Mouse (Mus musculus): ENCODE data around the gene Phf19.

The Phf19 gene

GRCm38 (mm10) chr2:34938269-34939208 is 24.7 kb upstream of the Phf19 start:
- DNase-seq = no peak

DNA sequence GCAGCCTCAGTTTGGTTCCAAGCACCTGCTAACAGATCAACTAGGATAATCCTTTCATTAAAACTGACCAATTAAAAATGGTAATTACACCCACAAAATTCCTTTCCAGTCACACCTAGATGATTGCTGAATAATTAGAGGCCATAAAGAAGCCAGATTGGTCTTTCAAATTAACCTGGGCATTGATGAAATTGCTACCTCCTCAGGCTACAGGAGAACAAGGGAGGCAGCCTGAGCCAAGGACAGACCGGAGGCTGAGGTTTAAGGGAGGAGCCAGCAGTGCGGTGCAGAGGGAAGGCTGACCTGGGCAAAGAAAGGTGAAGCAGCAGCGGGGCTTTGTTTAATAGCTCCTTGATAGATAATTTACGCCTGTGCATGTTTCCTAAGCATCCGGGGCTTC is 23.6 kb upstream of the Phf19 start:
- DNase-seq = no peak

GRCm38 (mm10) chr2:34927320-34927719 is 13.5 kb upstream of the Phf19 start:
- no peak for DNase-seq

GRCm38 (mm10) chr2:34922729-34923128 is 8.9 kb upstream of the Phf19 start:
- DNase-seq = no peak

DNA sequence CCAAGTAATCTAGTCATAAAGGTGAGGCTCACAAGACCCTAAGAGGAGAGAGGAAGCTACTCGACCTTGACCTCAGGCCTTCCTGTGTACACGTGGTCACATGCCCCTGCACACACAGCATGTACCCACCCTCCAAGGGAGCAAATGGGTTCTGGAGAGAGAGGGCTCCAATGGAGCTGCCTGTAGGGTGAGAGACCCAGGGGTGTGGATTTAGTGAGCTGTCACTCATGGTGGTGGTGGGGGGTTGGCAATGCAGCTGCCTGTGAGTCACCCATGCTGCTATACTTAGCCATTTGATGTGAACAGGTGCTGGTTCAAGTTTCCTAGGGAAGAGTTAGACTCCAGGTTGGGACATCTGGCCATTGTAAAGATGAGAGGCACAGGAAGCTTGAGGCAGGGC is 6.3 kb upstream of the Phf19 start:
- peak in 1 of 2 experiments; percentile 43 for DNase-seq

DNA sequence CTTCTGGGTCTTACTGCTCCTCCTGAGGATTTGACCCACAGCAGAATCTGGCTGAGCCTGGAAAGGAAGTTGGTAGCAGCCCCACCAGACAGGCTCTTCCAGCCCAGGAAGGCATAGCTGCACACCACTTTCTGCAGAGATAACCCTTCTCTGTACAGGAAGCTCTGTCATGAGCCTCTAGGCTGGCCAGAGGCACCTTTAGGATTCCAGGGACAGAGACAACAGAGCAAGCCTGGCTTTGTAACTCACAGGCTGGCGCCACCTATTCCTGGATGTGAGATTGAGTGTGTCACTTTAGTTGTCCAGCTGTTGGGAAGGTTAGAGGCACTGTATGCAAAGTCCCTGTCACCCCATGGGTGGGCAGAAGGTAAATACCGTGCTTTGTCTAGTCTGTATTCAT is 1.3 kb upstream of the Phf19 start:
- no peak for DNase-seq

GRCm38 (mm10) chr2:34914823-34915082 is 927 bp upstream of the Phf19 start:
- DNase-seq = no peak

GRCm38 (mm10) chr2:34914069-34914822 is 420 bp upstream of the Phf19 start:
- DNase-seq = peak; percentile 63 to 64

DNA sequence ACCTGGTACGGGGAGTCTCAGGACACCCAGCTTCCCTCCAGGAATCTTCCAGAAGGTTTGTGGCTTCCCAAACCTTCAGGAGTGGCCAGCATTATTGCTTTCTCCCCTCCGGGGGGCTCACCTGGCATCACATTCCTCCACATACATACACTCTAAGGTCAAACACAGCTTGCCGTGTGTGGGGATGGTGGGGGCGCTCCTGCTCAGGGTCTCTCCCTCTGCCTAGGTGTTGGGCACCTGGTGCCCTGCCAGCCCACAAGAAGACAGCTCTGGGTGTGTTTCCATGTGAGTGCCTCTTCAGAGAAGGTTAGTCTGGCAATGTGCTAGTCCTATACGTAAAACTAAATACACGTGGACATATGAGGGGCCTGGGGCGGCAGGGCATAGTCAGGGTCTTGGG is 1.2 kb downstream of the Phf19 start:
- DNase-seq = no peak

DNA sequence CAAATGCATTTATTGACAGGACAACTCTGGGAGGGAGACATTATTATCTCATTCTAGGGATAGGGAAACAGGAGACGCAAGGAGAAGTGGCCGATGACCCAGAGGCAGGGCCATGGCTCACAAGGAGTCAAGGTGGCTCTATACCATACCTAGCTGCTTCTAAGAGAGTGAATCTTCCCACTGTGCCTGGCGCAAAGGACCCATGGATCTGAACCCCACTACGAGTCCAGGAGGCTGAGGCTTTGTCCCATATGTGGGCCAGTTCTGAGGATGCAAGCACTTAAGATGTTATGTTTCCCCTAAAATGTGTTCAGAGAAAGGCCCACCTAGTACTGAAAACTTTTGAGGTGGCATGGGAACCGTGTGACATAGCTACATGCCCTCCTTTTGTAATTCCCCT is 2.0 kb downstream of the Phf19 start:
- DNase-seq = no peak

DNA sequence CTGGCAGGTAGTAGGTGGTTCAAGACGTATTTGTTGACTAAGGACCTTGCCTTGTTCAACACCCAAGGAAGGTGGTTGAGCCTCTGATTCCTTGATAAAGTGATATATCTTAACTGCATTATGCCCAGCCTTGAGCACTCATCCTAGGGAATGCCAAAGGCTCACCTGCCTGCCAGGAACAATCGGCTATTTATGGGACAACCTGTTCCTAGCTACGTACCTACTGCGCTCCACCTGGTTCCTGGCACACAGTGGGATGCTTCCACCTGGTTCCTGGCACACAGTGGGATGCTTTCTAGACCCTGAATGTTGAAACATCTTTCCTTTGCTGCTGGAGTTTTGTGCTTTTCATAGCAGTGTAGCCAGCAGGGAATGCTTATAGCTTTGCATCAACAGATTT is 4.1 kb downstream of the Phf19 start:
- DNase-seq = no peak

DNA sequence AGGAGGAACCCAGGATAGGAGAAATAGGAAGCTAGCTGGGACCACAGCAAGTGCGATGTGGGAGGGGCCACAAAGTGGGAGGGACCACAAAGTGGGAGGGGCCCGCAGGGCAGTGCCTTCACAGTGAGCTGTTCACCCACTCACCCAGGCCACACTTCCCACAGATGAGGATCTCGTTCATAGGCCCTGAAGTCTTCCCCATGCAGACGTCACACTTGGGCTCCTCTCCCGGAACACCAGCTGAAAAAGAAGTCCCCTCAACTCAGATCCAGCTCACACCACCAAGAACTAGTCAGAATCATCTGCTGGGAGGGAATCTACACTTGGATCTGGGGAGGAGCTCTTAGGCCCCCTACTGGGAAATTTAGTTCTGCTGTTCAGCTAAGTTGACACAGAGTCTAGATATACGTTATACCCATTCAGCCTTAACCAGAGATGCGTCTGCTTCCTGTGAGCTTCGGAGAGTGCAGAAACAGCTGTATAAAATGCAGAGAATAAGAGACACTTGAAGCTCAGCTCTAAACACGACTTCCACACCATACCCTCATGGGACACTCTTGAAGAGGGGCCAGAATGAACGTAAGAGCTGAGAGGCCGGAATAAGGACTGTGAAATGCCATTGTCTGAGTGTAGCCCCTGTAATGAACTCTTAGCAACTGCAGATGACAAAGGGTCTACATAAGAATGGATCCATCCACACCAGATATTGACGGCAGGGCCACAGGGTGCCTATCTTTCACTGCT is 6.8 kb downstream of the Phf19 start:
- DNase-seq = peak; percentile 84 to 87

DNA sequence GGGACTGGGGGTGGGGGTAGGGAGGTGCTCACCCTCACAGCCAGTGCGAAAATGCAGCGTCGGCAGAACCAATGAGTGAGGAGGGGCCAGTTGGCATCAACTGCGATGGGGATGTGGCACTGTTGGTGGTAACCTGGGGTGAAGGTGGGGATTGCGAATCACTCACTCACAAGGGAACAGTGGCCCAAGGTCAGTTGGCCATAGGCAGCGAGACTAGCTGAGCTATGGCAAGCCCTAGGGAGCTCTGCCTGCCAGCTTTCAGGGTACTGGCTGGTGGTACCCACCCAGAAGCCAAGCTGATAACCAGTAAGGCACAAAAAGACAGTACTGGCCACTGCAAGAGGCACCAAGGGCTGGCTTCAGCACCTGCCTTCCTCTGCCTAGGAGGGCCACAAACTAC is 7.4 kb downstream of the Phf19 start:
- no peak for DNase-seq

DNA sequence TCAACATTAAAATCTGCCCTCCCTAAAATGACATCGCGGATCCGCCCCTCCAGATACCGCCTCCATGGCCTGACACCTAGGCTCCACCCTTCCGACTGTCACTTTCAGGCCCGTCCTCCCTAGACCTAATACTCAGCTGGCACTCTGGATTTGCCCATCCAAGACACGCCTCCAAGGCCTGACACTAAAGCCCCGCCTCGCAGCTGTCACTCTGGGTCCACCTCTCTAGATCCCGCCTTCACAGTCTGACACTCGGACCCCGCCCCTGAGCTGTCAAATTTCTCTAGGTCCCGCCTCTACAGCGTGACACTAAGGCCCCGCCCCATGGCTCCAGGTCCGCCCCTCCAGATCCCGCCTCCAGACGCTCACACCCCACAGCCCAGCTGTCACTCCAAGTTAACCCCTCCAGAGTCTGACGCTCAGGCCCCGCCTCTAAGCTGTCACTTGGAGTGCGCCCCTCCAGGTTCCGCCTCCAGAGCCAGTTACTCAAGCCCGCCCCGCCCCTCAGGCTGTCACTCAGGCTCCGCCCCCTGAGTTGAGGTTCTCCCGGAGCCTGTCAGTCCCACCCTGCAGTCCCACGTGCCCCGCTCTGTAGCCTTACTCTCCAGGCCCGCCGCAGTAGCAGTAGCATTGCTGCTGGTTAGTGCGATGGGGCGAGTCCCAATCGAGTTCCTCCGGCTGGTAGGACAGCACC is 8.8 kb downstream of the Phf19 start:
- peak; percentile 98 to 99 for DNase-seq

DNA sequence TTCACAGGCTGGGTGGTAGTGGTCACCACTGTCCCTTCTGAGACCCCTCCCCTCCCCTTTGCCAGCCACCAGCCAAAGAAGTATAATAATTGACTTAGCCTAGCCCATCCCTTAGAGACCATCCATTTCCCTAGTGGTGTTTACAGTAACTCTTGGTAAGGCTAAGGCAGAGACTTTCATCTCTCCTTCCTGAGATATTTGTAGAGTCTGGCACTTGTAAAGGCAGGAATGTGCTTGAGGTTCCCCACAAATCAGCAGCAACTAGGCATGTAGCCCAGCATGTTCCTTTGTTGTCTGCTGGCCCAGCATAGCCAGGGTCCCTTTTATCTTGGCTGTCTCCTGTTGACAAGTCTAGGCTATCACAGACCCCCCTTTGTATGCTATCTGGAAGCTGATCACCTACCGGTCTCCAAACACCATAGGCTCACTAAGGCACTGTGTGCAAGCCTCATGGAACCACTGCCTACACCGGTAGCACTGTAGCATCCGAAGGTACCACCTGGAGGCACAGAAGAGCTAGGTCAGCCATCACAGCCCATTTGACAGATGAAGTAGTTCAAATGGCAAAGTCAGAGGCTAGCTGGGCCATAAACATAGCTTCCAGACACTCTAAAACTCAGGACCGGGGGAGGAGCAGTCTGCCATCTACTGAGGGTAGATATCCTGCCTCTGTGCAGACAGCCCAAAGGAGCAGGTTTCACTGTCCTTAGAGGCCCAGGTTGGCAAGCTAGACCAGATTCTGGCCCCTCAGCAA is 10.0 kb downstream of the Phf19 start:
- no peak for DNase-seq

DNA sequence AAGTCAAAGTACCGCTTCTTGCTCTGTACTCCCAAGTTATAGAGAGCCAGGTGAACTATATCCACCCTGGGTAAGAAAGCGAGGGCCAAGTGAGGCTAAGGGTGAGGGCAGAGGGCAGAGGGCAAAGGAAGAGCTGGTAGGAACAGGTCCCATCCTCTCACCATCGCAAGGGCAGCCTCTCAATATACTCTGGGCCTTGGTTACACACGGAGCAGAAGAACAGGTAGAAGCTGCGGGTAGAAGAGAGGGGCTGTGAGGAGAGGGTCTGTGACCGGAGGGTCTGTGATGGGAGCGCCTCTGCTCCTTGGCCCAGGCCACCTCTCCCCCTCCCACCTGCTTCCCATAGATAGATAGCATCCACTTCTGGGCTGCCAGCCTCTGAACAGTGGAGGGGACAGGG is 10.6 kb downstream of the Phf19 start:
- no peak for DNase-seq

DNA sequence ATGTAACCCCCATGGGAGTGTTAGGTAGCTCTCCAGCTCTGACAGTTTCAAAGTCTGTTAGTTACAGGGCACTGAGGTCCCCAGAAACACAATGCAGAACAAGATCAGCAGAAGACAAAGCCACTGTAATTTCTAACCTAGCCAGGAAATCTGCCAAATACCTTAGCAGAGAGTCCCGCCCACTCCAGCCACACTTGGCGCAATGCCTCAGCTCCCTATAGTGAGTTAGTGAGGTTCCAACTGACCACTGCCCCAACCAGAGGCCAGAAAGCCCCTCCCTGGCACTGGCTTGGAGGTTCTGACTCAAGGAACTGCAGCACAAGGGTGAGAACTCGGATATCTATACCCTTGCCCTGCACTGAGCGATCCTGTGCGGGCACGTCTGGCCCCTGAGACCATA is 11.1 kb downstream of the Phf19 start:
- DNase-seq = no peak

DNA sequence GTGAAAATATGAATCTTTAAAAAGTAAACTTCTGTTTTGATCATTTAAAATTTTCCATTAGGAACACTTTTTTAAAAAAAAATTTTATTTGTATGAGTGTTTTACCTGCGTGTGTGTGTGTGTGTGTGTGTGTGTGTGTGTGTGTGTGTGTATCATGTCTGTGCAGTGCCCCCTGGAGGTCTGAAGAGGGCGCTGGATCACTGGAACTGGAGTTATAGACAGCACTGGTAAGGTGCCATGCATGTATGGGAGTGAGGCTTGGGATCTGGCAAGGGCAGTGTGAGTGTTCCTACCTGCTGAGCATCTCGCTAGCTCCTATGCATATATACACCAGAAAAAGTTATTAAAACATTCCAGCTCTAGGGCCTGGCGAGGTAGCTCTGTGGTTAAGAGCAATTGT is 12.1 kb downstream of the Phf19 start:
- no peak for DNase-seq

DNA sequence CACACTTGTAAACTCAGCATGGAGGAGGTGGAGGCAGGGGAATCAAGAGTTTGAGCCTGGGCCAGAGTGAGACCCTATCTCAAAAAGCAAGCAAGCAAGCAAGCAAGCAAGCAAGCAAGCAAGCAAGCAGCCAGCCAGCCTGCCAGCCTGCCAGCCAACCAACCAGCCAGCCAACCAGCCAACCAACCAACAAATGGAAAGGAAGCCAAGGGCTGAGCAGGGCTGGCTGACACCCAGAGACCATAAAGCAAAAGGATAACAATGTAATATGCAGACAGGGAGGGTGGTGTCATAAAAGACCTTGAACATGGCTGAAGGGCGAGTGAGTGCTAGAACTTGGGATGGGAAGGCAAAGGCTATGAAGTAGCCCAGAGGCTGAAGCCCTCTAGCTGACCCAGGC is 13.4 kb downstream of the Phf19 start:
- no peak for DNase-seq

DNA sequence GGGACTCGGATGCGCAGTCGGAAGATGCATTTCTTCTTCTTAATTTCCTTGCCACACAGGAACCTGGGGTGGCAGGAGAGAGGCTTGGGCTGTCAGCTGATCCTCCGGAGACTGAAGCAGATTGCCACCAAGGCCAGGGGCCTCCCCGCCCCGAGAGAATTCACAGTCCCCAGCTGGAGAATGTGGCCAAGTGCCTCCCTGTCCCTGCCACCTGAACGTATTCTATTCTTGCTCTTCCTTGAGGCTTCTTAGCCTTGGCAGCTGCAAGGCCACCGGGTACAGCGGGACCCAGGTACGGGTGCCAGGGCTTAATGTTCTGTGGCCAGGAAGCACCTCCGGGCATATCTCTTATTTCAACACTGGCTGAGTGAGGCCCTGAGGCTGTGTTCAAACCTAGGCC is 14.1 kb downstream of the Phf19 start:
- DNase-seq = no peak

- DNase-seq = peak; percentile 64 to 69
Measured at GRCm38 (mm10) chr2:34897820-34898219, 16.0 kb downstream of the Phf19 start.

DNA sequence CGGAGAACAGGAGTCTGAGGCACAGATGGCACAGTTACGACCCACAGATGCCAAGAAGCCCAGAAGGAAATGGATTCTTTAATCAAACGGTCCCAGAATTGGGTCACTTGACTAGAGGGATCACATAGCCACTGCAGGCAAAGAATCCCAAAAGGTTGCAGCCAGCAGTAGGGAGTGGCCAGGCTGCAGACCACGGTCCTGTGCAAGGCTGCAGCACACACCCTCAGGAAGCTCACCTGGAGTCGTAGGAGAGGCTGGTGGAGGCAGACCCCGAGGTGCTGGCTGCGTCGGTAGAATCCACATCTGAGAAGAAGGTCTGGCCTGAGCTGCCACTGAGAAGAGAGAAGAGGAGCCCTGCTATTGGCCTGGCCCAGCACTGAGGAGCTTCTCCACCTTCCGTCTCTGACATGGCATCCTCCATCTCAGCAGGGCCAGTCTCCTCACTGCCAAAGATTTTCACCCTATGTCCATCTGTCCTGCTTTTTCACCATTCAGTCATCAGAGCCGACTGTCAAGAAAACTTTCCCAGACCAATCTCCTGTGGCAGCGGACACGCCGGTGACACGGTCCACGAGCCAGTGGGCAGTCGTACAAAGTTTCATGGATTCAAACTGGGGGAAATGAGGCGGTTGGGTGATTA is 16.9 kb downstream of the Phf19 start:
- DNase-seq = no peak
